Mouse (Mus musculus) C2C12 (cell line): ENCODE data around the gene Slc25a5.

Source experiments
- CEBPB ChIP-seq: IDR thresholded peaks from one replicate; pipeline ENCODE4 v1.6.1; 2011; ENCODE audit warnings: low read depth, mild to moderate bottlenecking, control low read depth, moderate library complexity
- CTCF ChIP-seq: IDR thresholded peaks from one replicate; pipeline ENCODE4 v1.5.1; 2011; ENCODE audit not compliant: control insufficient read depth, insufficient read depth, insufficient read length
- MAX ChIP-seq: IDR thresholded peaks from one replicate; pipeline ENCODE4 v1.6.1; 2011; ENCODE audit warnings: mild to moderate bottlenecking, control low read depth
- USF1 ChIP-seq: IDR thresholded peaks from one replicate; pipeline ENCODE4 v1.6.1; 2011; ENCODE audit warnings: low read depth, mild to moderate bottlenecking, control low read depth, moderate library complexity

DNA sequence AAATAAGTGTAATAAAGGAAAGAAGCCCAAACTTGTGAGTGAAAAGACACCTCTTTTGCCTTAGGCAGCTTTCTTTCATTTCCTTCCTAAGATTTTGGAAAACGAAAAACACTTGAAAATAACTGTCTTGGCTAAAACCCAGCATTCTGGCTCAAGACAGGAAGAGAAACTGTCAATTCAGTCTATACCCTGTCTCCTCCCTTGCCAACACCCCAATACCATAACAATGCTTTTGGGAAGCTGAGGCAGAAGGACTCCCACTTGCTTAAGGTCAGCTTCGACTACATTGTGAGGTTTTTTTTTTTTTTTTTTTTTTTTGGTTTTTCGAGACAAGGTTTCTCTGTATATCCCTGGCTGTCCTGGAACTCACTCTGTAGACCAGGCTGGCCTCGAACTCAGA is 20.0 kb downstream of the Slc25a5 start:
- TF ChIP-seq MAX (no peak), CTCF (no peak), CEBPB (no peak), USF1 (no peak)
